Mouse (Mus musculus): Measurements from ENCODE around the gene Hoxd4.

DNA sequence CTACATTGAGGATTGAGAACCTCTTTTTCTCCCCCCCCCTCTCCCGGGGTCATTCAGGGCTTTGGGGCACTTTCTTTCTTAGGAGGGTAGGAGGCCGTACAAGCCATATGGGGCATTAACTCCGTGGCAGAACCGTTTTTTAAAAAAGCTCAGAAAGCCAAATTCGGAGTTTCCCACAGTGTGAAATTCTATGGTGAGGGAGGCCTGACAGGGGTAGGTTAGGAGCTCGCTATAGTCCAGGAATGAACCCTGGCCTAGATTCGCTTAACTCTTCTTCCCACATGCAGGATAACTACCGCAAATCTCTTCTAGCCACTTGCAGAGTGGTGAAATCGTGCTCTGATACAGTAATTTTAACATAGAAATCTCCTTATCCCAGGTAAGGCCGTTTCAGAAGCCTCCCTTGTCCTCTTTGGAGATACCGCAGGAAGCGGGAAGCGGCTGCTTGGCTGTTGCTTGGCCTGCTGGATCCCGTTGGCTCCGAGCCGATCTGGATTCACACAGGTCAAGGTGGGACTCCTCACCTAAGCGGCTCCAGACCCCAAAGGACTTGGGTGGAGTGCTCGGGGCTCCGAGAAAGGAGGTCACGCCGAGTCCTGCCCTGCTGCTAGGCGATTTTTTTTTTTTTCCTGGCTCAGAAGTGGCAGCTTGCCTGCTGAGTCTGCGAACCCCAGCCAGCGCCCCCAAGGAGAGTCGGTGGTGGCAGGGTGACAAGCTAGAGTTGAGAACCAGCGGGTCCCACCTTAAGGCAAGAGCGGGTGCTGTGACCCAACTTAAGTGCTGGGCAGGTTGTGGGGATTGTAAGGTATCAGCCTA, 23.5 kb downstream of the Hoxd4 start:
- TF ChIP-seq GATA1 (IDR thresholded peaks at IDR 0.05; ENCODE audit: low read length) (no peak), TAL1 (IDR thresholded peaks at IDR 0.05; ENCODE audit: low read length) (no peak)
